Mouse (Mus musculus) embryonic facial prominence, embryonic 11.5 days (tissue): ENCODE measurements around the gene Morc1. TPM values are rescaled to one million over a fixed set of nuclear protein-coding genes. Genes with fewer than 3 reads are reported as not detected.
A peak's percentile ranks its signal among the peaks of the same experiment; 100 is the strongest.

Experiments
- ATAC-seq: fragments of 200-750 bp; cut with Nextera tagmentation; replicated peaks from 2 replicates; pipeline ENCODE4 v1.8.0; 2017; ENCODE audit warnings: low read depth; ENCODE audit not compliant: insufficient number of reproducible peaks, low FRiP score, low TSS enrichment
- DNase-seq: peaks from one replicate; pipeline ENCODE4 v3.0.0-alpha.2; 2015; ENCODE audit warnings: low spot score
- H3K27ac ChIP-seq: fragments of 300-500 bp; sonication (generic); replicated peaks from 2 replicates; pipeline ENCODE4 v1.5.1; 2014; ENCODE audit warnings: mild to moderate bottlenecking, low read depth, low read length, control low read depth
- H3K27me3 ChIP-seq: fragments of 300-500 bp; sonication (generic); 2 replicates; pipeline ENCODE4 v1.6.1; 2014; ENCODE audit warnings: mild to moderate bottlenecking, low read length, moderate library complexity, mixed read lengths; ENCODE audit not compliant: control insufficient read depth, insufficient read depth
- H3K36me3 ChIP-seq: fragments of 300-500 bp; sonication (generic); replicated peaks from 2 replicates; pipeline ENCODE4 v1.6.1; 2014; ENCODE audit warnings: low read depth, mild to moderate bottlenecking, low read length, moderate library complexity, mixed read lengths; ENCODE audit not compliant: control insufficient read depth, insufficient read depth
- H3K4me1 ChIP-seq: fragments of 300-500 bp; sonication (generic); 2 replicates; pipeline ENCODE4 v1.6.1; 2014; ENCODE audit warnings: low read length, mixed read lengths; ENCODE audit not compliant: control insufficient read depth, insufficient read depth
- H3K4me2 ChIP-seq: fragments of 300-500 bp; sonication (generic); 2 replicates; pipeline ENCODE4 v1.6.1; 2014; ENCODE audit warnings: low read depth, mild to moderate bottlenecking, control low read depth, low read length, moderate library complexity
- H3K4me3 ChIP-seq: fragments of 300-500 bp; sonication (generic); 2 replicates; pipeline ENCODE4 v1.5.1; 2014; ENCODE audit warnings: low read depth, low read length, control low read depth
- H3K9ac ChIP-seq: fragments of 300-500 bp; sonication (generic); replicated peaks from 2 replicates; pipeline ENCODE4 v1.6.1; 2014; ENCODE audit warnings: mild to moderate bottlenecking, control low read depth, low read length
- H3K9me3 ChIP-seq: fragments of 300-500 bp; sonication (generic); replicated peaks from 2 replicates; pipeline ENCODE4 v1.6.1; 2016; ENCODE audit warnings: mild to moderate bottlenecking, low read length, inconsistent platforms, mixed read lengths; ENCODE audit not compliant: control insufficient read depth
- WGBS: fragments of 180-500 bp; shearing (Covaris S2); extraction: QIAGEN DNeasy Blood & Tissue Kit; methylation state at CpG from one replicate; pipeline ENCODE4 v1.1.7; 2014; 5-methylcytosine and 5-hydroxymethylcytosine counted together
- polyA plus RNA-seq: library from polyadenylated mRNA; unstranded; fragments of >200 nt; fragmentation: Nextera tagmentation; extraction: Ambion mirVana; gene quantifications from 2 replicates; pipeline ENCODE4 v1.2.1, GENCODE M21; 2014

Gene Morc1
- polyA plus RNA-seq, 1 experiment from 2014 or later: not detected

DNA sequence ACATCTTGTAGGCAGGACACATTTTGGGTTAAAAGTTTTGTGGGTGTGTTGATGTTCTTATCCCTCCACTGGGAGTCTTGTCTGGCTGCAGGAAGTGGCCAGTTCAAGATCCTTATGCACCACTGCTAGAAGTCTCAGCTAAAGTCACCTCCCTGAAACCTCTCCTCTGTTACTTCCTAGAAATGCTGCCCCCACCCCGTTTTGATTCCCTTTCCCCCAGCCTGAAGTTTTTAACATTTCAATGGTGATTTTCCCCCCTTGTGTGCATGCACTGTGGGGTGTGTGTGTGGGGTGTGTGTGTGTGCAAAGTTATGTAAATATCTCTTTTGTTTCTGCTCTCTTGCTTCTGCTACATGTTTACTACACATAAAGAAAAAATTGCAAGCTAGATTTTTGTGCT, 4.4 kb downstream of the Morc1 start:
- 18% methylated on average over 1 of the region's 1 CpGs for WGBS

GRCm38 (mm10) chr16:48437476-48437875, 6.4 kb downstream of the Morc1 start:
- DNase-seq: no peak
- Histone ChIP-seq H3K27me3 (no peaks in the 10 kb centered on the region), H3K27ac (no peak overlapping the region), H3K9me3 (no peaks in the 10 kb centered on the region), H3K4me1 (no peaks in the 10 kb centered on the region), H3K4me2 (no peak overlapping the region), H3K9ac (no peak overlapping the region), H3K36me3 (no peaks in the 10 kb centered on the region), H3K4me3 (no peak overlapping the region)
- ATAC-seq: no peak

More for the DNA sequence above, 4.4 kb downstream of the Morc1 start:
- no peaks in the 10 kb centered on the region for H3K9me3 ChIP-seq
- H3K4me3 ChIP-seq: no peak overlapping the region
- DNase-seq: no peak
- no peaks in the 10 kb centered on the region for H3K27me3 ChIP-seq
- ATAC-seq: no peak
- H3K36me3 ChIP-seq: no peaks in the 10 kb centered on the region
- no peak overlapping the region for H3K9ac ChIP-seq
- no peak overlapping the region for H3K4me2 ChIP-seq
- no peaks in the 10 kb centered on the region for H3K4me1 ChIP-seq
- no peak overlapping the region for H3K27ac ChIP-seq

DNA sequence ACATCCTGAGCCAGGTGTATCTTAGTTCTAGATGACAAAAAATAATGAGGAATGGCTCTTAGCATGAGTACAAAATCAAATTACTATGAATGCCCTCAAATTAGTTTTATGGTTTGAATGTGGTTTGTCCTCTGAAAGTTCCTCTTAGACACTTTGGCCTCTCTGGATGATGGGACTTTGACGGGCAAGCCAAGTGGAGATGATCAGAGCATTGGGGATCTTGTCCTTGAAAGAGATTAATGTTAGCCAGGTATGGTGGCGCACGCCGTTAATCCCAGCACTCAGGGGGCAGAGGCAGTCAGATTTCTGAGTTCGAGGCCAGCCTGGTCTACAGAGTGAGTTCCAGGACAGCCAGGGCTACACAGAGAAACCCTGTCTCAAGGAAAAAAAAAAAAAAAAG, 13.6 kb downstream of the Morc1 start:
- no peak for ATAC-seq
- Histone ChIP-seq H3K9ac (no peak overlapping the region), H3K9me3 (no peaks in the 10 kb centered on the region), H3K36me3 (no peaks in the 10 kb centered on the region), H3K4me3 (no peak overlapping the region), H3K27ac (no peak overlapping the region), H3K4me1 (no peaks in the 10 kb centered on the region), H3K4me2 (no peak overlapping the region), H3K27me3 (no peaks in the 10 kb centered on the region)
- DNase-seq: no peak
- WGBS: 95% methylated on average over 5 of the region's 5 CpGs

DNA sequence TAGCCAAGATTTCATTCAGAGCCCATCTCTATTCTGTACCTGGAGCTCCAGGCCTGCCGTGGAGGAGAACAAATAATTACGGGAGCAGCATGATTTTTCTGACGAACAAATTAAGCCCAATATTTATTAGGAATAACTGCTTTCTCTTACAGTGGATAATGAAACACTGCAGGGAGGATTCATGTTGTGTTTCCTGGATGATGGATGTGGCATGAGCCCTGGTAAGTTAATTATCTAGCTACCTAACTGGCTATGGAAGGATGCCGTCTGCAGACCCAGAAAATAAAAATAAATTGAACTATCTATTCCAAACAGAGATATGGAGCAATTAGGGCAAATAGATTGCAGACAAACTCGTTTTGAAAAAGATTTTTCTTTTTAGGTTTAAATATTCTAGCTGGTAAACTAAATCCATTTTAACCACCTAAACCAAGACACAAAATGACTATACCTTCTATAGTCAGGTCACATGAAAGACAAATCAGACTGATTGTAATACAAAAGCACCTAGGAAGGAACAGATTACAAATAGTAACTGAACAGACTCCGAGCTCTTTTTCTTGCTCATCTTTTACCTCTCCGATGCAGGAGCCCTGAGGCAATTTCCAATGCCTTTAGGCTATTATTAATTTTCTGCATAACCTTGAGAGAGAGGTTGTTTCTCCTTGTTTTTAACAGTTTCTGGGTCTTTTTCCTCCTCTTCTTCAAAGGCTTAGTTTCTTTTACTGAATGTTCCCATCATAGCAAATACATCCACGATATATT, 15.3 kb downstream of the Morc1 start:
- H3K4me3 ChIP-seq: no peak overlapping the region

GRCm38 (mm10) chr16:48453264-48453663, 22.2 kb downstream of the Morc1 start:
- peak; percentile 15 for DNase-seq
- Histone ChIP-seq H3K4me2 (no peak overlapping the region), H3K36me3 (no peaks in the 10 kb centered on the region), H3K27ac (no peak overlapping the region), H3K9me3 (no peaks in the 10 kb centered on the region), H3K9ac (no peak overlapping the region), H3K27me3 (no peaks in the 10 kb centered on the region), H3K4me3 (no peak overlapping the region), H3K4me1 (no peaks in the 10 kb centered on the region)
- ATAC-seq: no peak
- WGBS: 59% methylated on average over 3 of the region's 3 CpGs

More for the DNA sequence above, 15.3 kb downstream of the Morc1 start:
- ATAC-seq (no peak), DNase-seq (no peak)
- H3K9me3 ChIP-seq: no peaks in the 10 kb centered on the region
- no peak overlapping the region for H3K4me2 ChIP-seq
- H3K27ac ChIP-seq: no peak overlapping the region
- H3K27me3 ChIP-seq: no peaks in the 10 kb centered on the region
- H3K4me1 ChIP-seq: no peaks in the 10 kb centered on the region
- H3K9ac ChIP-seq: no peak overlapping the region
- H3K36me3 ChIP-seq: no peaks in the 10 kb centered on the region
- 80% methylated on average over 8 of the region's 8 CpGs for WGBS

DNA sequence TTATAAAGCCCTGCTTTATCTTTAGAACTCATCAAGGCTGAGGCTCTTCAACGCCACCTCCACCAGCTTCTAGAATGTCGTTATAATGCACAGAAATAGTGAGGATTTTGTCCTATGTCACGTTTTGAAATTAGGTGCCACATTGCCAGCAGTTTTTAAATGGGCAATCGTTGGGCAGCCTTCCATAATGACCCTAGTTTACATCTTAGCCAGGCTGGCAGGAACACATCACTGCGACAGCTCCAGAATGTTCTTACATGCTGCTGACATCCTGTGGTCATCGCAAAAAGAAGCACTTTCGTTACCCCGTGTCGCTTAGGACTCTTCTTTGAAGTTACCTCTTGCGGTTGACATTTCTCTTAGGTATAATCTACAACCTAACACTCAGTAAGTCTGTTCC, 42.4 kb downstream of the Morc1 start:
- Histone ChIP-seq H3K27ac (no peak overlapping the region), H3K4me2 (no peak overlapping the region), H3K27me3 (no peaks in the 10 kb centered on the region), H3K4me3 (no peak overlapping the region), H3K9me3 (no peaks in the 10 kb centered on the region), H3K9ac (no peak overlapping the region), H3K36me3 (no peaks in the 10 kb centered on the region), H3K4me1 (no peaks in the 10 kb centered on the region)
- 87% methylated on average over 10 of the region's 10 CpGs for WGBS
- DNase-seq (no peak), ATAC-seq (no peak)

DNA sequence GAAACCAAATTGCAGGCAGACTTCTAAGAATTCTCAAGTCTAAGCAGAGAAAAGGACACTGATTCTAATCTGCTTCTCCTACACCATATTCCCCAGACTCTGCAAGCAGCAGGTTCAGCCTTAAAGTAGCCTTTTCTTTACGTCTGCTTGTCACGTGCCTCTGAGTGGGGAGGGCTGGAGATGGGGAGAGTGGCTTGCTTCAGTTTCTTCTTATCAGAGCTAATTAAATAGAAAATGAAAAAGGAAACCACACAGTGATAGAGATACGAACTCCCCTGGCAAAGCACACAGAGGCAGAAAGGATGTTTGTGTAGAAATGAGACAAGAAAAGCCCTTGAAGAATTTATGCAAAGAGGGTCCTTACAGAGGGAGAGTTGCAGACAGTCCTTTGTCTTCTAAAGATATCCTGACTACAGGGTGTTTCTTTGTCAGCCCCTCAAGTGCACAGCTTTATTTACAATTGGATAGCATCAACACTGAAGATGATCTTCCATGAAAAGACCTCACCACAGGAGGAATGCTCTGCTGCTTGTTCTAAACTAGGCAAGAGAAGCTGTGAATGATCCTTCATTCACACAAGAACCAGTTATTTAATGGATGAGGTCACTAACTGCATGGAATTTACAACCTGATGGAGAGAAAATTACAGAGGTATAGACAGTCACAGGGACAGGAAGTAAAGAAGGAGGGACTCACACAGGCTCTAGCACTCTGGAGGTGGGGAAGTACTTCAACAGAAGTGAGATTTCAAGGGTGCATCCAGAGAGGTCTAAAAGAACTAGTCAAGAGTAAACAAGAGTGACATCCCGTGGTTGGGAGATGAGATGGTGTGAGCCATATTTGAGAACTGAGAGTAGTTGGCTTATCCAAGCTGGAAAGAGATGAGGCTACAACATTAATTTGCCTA, 44.1 kb downstream of the Morc1 start:
- Histone ChIP-seq H3K4me3 (no peak overlapping the region), H3K27ac (no peak overlapping the region), H3K36me3 (no peaks in the 10 kb centered on the region), H3K9ac (no peak overlapping the region), H3K27me3 (no peaks in the 10 kb centered on the region), H3K9me3 (no peaks in the 10 kb centered on the region), H3K4me1 (no peaks in the 10 kb centered on the region), H3K4me2 (no peak overlapping the region)
- DNase-seq (no peak), ATAC-seq (no peak)
- 47% methylated on average over 4 of the region's 4 CpGs for WGBS

- no peaks in the 10 kb centered on the region for H3K9me3 ChIP-seq
- ATAC-seq (no peak), DNase-seq (no peak)
- H3K4me2 ChIP-seq: no peak overlapping the region
- no peaks in the 10 kb centered on the region for H3K27me3 ChIP-seq
- H3K4me3 ChIP-seq: no peak overlapping the region
- no peaks in the 10 kb centered on the region for H3K4me1 ChIP-seq
- no peaks in the 10 kb centered on the region for H3K36me3 ChIP-seq
- 69% methylated on average over 8 of the region's 8 CpGs for WGBS
- H3K27ac ChIP-seq: no peak overlapping the region
- H3K9ac ChIP-seq: no peak overlapping the region
These were observed 48.3 kb downstream of the Morc1 start for GRCm38 (mm10) chr16:48479266-48479848.
